Mouse (Mus musculus) MEL (cell line): ENCODE data around the gene Grip2. TPM values are rescaled to one million over a fixed set of nuclear protein-coding genes. Genes with fewer than 3 reads are reported as not detected.

Source experiments
- DNase-seq: peaks from one replicate; pipeline ENCODE4 v3.0.0; 2011; ENCODE audit warnings: low read depth, low spot score
- H3K27ac ChIP-seq: 2 replicates; pipeline ENCODE4 v1.5.1; 2012; ENCODE audit warnings: low read depth, mild to moderate bottlenecking, control low read depth, low read length, moderate library complexity; ENCODE audit not compliant: control insufficient read depth
- H3K27me3 ChIP-seq, 2 experiments: fragments of 150-350 bp in 1 of 2; sonication (generic) in 1 of 2; 2 replicates each; pipeline ENCODE4 v1.6.1; 2012; ENCODE audit warnings: low read length in 2 of 2, mild to moderate bottlenecking in 2 of 2, improper control_type of control experiment in 1 of 2, moderate library complexity in 1 of 2; ENCODE audit not compliant: insufficient read depth in 2 of 2, control insufficient read depth in 1 of 2
- H3K36me3 ChIP-seq, 2 experiments: 2 replicates each; pipeline ENCODE4 v1.6.1; 2012 to 2014; ENCODE audit warnings: low read length in 2 of 2, improper control_type of control experiment in 1 of 2, inconsistent platforms in 1 of 2, mild to moderate bottlenecking in 1 of 2; ENCODE audit not compliant: insufficient read depth in 2 of 2, control insufficient read depth in 1 of 2
- H3K4me1 ChIP-seq, 2 experiments: fragments of 150-350 bp in 1 of 2; sonication (generic) in 1 of 2; 2 replicates each; pipeline ENCODE4 v1.6.1; 2012; ENCODE audit warnings: low read length in 2 of 2, improper control_type of control experiment in 1 of 2, mild to moderate bottlenecking in 1 of 2; ENCODE audit not compliant: insufficient read depth in 2 of 2, control insufficient read depth in 1 of 2
- H3K4me3 ChIP-seq, 2 experiments: fragments of 150-350 bp in 1 of 2; sonication (generic) in 1 of 2; 2 replicates each; pipeline ENCODE4 v1.5.1; 2012; ENCODE audit warnings: low read depth in 2 of 2, low read length in 2 of 2, mild to moderate bottlenecking in 2 of 2, moderate library complexity in 2 of 2, control low read depth in 1 of 2, improper control_type of control experiment in 1 of 2; ENCODE audit not compliant: control insufficient read depth in 1 of 2, insufficient read depth in 1 of 2
- H3K79me2 ChIP-seq: 2 replicates; pipeline ENCODE4 v1.6.1; 2012; ENCODE audit warnings: mild to moderate bottlenecking, low read length, moderate library complexity; ENCODE audit not compliant: control insufficient read depth, poor library complexity, insufficient read depth
- H3K9ac ChIP-seq: 2 replicates; pipeline ENCODE4 v1.6.1; 2012; ENCODE audit warnings: low read depth, mild to moderate bottlenecking, control low read depth, low read length, moderate library complexity; ENCODE audit not compliant: control insufficient read depth, poor library complexity, severe bottlenecking
- H3K9me3 ChIP-seq: fragments of 150-350 bp; sonication (generic); replicated peaks from 2 replicates; pipeline ENCODE4 v1.6.1; 2012; ENCODE audit warnings: mild to moderate bottlenecking, low read length, improper control_type of control experiment, moderate library complexity; ENCODE audit not compliant: insufficient read depth
- ELF1 ChIP-seq: IDR thresholded peaks from 2 replicates; pipeline ENCODE4 v1.6.1; 2014; ENCODE audit warnings: low read depth, mild to moderate bottlenecking, inconsistent platforms, low read length, improper control_type of control experiment, moderate library complexity
- GABPA ChIP-seq: IDR thresholded peaks from 2 replicates; pipeline ENCODE4 v1.6.1; 2012; ENCODE audit warnings: low read depth, mild to moderate bottlenecking, inconsistent platforms, low read length, improper control_type of control experiment, moderate library complexity
- GATA1 ChIP-seq: IDR thresholded peaks from 2 replicates; pipeline ENCODE4 v1.6.1; 2011; ENCODE audit warnings: low read depth, low read length, improper control_type of control experiment
- HCFC1 ChIP-seq: IDR thresholded peaks from 2 replicates; pipeline ENCODE4 v1.6.1; 2012; ENCODE audit warnings: low read depth, mild to moderate bottlenecking, inconsistent platforms, low read length, improper control_type of control experiment, moderate library complexity
- JUND ChIP-seq: IDR thresholded peaks from 2 replicates; pipeline ENCODE4 v1.6.1; 2011; ENCODE audit warnings: low read depth, mild to moderate bottlenecking, improper control_type of control experiment, low read length
- KAT2A ChIP-seq: conservative IDR thresholded peaks from 2 replicates; pipeline ENCODE4 v1.6.1; 2012; ENCODE audit warnings: low read depth, low read length, improper control_type of control experiment, inconsistent platforms
- MAFK ChIP-seq: IDR thresholded peaks from 2 replicates; pipeline ENCODE4 v1.6.1; 2011; ENCODE audit warnings: low read depth, mild to moderate bottlenecking, low read length, improper control_type of control experiment, borderline replicate concordance
- MEF2A ChIP-seq: IDR thresholded peaks from 2 replicates; pipeline ENCODE4 v1.6.1; 2014; ENCODE audit warnings: low read depth, mild to moderate bottlenecking, inconsistent platforms, low read length, improper control_type of control experiment; ENCODE audit not compliant: poor library complexity, insufficient replicate concordance, severe bottlenecking; ENCODE audit errors: extremely low read depth
- MXI1 ChIP-seq: IDR thresholded peaks from 2 replicates; pipeline ENCODE4 v1.6.1; 2011; ENCODE audit warnings: mild to moderate bottlenecking, low read depth, low read length, improper control_type of control experiment
- MYB ChIP-seq: IDR thresholded peaks from 2 replicates; pipeline ENCODE4 v1.6.1; 2011; ENCODE audit warnings: mild to moderate bottlenecking, low read depth, low read length, improper control_type of control experiment
- MYC ChIP-seq: IDR thresholded peaks from 2 replicates; pipeline ENCODE4 v1.6.1; 2011; ENCODE audit warnings: low read depth, mild to moderate bottlenecking, low read length, improper control_type of control experiment, moderate library complexity
- NELFE ChIP-seq: IDR thresholded peaks from 2 replicates; pipeline ENCODE4 v1.6.1; 2011; ENCODE audit warnings: low read depth, low read length, improper control_type of control experiment
- NRF1 ChIP-seq: IDR thresholded peaks from 2 replicates; pipeline ENCODE4 v1.6.1; 2014; ENCODE audit warnings: low read depth, mild to moderate bottlenecking, inconsistent platforms, low read length, improper control_type of control experiment, moderate library complexity; ENCODE audit not compliant: poor library complexity, insufficient read depth, severe bottlenecking
- POLR2AphosphoS2 ChIP-seq: IDR thresholded peaks from 2 replicates; pipeline ENCODE4 v1.6.1; 2011; ENCODE audit warnings: low read length, improper control_type of control experiment
- RAD21 ChIP-seq: IDR thresholded peaks from 2 replicates; pipeline ENCODE4 v1.6.1; 2011; ENCODE audit warnings: mild to moderate bottlenecking, low read depth, low read length, improper control_type of control experiment
- RCOR1 ChIP-seq: IDR thresholded peaks from 2 replicates; pipeline ENCODE4 v1.6.1; 2012; ENCODE audit warnings: low read depth, mild to moderate bottlenecking, inconsistent platforms, low read length, improper control_type of control experiment
- TAL1 ChIP-seq: IDR thresholded peaks from 2 replicates; pipeline ENCODE4 v1.6.1; 2012; ENCODE audit warnings: mild to moderate bottlenecking, inconsistent platforms, low read length, moderate library complexity, mixed read lengths
- TBP ChIP-seq: IDR thresholded peaks from 2 replicates; pipeline ENCODE4 v1.8.0; 2011; ENCODE audit warnings: low read depth, low read length, improper control_type of control experiment
- TCF12 ChIP-seq: IDR thresholded peaks from 2 replicates; pipeline ENCODE4 v1.6.1; 2014; ENCODE audit warnings: low read depth, mild to moderate bottlenecking, inconsistent platforms, low read length, improper control_type of control experiment, moderate library complexity
- UBTF ChIP-seq: IDR thresholded peaks from 2 replicates; pipeline ENCODE4 v1.6.1; 2012; ENCODE audit warnings: low read depth, mild to moderate bottlenecking, inconsistent platforms, low read length, improper control_type of control experiment, moderate library complexity, borderline replicate concordance; ENCODE audit not compliant: insufficient read depth
- USF2 ChIP-seq, 2 experiments: IDR thresholded peaks; 2 replicates each; pipeline ENCODE4 v1.6.1; 2011 to 2012; ENCODE audit warnings: improper control_type of control experiment in 2 of 2, low read length in 2 of 2, borderline replicate concordance in 1 of 2, inconsistent platforms in 1 of 2, low read depth in 1 of 2, mild to moderate bottlenecking in 1 of 2; ENCODE audit not compliant: insufficient read depth in 1 of 2
- polyA plus RNA-seq, 2 experiments: library from polyadenylated mRNA; stranded (reverse) in 1 of 2; unstranded in 1 of 2; fragments of >175 nt in 1 of 2; fragments of >200 nt in 1 of 2; gene quantifications; 2 replicates each; pipeline versions ENCODE4 v1.2.1 to v1.2.4; 2012; ENCODE audit warnings: low replicate concordance in 2 of 2, low read depth in 1 of 2; ENCODE audit not compliant: insufficient read length in 2 of 2, insufficient read depth in 1 of 2, missing spikeins in 1 of 2
- total RNA-seq: library from RNA; depleted of rRNA; stranded (reverse); fragments of 300-350 nt; gene quantifications from 2 replicates; pipeline ENCODE4 v1.2.3, GENCODE M21; 2012

Grip2 gene
- total and polyA plus RNA-seq, 3 experiments: not detected

DNA sequence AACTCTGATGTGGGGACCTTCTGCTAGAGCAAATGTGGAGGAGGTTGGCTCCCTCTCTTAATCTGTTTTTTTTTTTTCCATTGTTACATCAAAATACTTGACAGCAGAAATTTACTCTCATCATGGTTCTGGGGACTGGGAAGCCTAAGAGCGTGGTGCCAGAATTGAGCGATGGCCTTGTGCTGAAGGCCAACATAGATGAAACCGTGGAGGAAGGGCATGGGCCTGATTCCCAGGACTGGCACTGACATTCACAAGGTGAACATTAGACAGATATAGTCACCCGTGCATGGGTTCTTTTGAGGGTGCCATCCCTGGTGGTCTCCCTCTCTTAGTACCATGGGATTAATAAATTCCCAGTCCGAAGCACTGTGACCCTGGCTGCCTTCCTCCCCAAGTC is 41.0 kb upstream of the Grip2 start:
- no peaks in the 10 kb centered on the region for H3K9me3 ChIP-seq
- no peaks in the 10 kb centered on the region for H3K4me1 ChIP-seq
- H3K79me2 ChIP-seq: no peaks in the 10 kb centered on the region
- peaks cover 7 to 18% of the 10 kb centered on the region in 2 experiments for H3K27me3 ChIP-seq
- no peaks in the 10 kb centered on the region for H3K36me3 ChIP-seq
- H3K27ac ChIP-seq: no peak overlapping the region
- no peak overlapping the region for H3K4me3 ChIP-seq
- DNase-seq: no peak
- no peak overlapping the region for H3K9ac ChIP-seq
- TF ChIP-seq MXI1: no peak
- TF ChIP-seq JUND: no peak
- no peak for TF ChIP-seq RAD21
- TF ChIP-seq TBP: no peak
- no peak for TF ChIP-seq TAL1
- TF ChIP-seq TCF12: no peak
- TF ChIP-seq MYC: no peak
- TF ChIP-seq GABPA: no peak
- no peak for TF ChIP-seq ELF1
- TF ChIP-seq GATA1: no peak
- TF ChIP-seq NELFE: no peak
- no peak for TF ChIP-seq RCOR1
- no peak for TF ChIP-seq MAFK
- no peak for TF ChIP-seq MYB
- TF ChIP-seq POLR2AphosphoS2: no peak
- no peak for TF ChIP-seq NRF1
- TF ChIP-seq HCFC1: no peak
- no peak for TF ChIP-seq UBTF
- TF ChIP-seq MEF2A: no peak
- no peak for TF ChIP-seq KAT2A

DNA sequence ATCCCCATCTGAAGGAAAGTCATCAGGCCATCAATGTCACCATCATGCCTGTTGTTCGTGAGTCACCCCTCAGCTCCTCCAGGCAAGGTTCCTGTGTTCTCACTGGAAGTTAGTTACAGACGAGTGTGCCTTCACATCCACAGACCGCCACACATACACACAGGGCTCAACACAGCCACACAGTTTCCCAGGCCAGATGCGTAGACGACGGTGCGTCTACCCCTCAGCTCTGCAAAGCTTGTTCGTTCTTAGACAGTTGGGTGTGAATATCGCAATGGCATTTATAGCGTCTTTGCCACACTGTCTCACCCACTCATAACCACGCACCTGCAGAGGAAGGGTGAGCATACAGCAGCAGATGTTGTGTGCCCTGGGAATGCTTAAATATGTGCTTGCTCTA is 38.6 kb upstream of the Grip2 start:
- TF ChIP-seq NELFE: no peak
- TF ChIP-seq GATA1: no peak
- TF ChIP-seq NRF1: no peak
- TF ChIP-seq TBP: no peak
- no peak for TF ChIP-seq HCFC1
- no peak for TF ChIP-seq USF2 (IDR thresholded peaks at IDR 0.05; ENCODE audit: borderline replicate concordance in 1 of 2, insufficient read depth in 1 of 2, low read depth in 1 of 2, low read length in 2 of 2)
- TF ChIP-seq MAFK: no peak
- Histone ChIP-seq H3K27me3 (peaks cover 10 to 13% of the 10 kb centered on the region in 2 experiments), H3K79me2 (no peaks in the 10 kb centered on the region), H3K27ac (no peak overlapping the region), H3K4me1 (no peaks in the 10 kb centered on the region), H3K9ac (no peak overlapping the region), H3K36me3 (no peaks in the 10 kb centered on the region), H3K9me3 (no peaks in the 10 kb centered on the region), H3K4me3 (no peak overlapping the region)
- no peak for DNase-seq
